Mouse (Mus musculus): ENCODE results near the gene Ptprb.
A peak's percentile ranks its signal among the peaks of the same experiment; 100 is the strongest.

Ptprb gene

GRCm38 (mm10) chr10:116296439-116296838 lies 21.1 kb downstream of the Ptprb start:
- no peak for DNase-seq (ENCODE audit: low spot score)

- no peak for DNase-seq (ENCODE audit: low spot score)
Observed at GRCm38 (mm10) chr10:116297854-116298253, 22.5 kb downstream of the Ptprb start.

- no peak for DNase-seq (ENCODE audit: low spot score)
Observed at GRCm38 (mm10) chr10:116300824-116301223, 25.5 kb downstream of the Ptprb start.

DNA sequence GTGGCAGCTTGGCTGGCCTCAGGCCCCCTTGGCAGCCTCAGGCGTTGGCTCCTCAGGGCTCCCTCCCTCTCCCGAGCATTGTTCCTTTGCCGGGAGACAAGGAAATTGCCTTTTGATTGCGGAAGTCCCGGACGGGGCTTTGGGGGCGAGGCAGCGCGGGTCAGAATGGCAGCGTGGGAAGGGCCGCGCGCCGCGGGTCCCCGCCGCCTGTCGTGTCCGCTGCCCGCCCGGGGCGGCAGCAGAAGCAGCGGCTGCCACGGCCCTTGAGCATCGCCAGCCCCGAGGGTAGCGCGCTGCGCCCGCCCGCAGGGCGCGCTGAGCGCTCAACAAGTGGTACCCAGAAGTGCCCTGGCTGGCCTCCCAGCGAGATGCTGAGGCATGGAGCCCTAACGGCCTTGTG lies 25.9 kb downstream of the Ptprb start:
- no peak for DNase-seq (ENCODE audit: low spot score)

- DNase-seq (ENCODE audit: low spot score), result no peak
Observed at GRCm38 (mm10) chr10:116304355-116304754, 29.0 kb downstream of the Ptprb start.

DNA sequence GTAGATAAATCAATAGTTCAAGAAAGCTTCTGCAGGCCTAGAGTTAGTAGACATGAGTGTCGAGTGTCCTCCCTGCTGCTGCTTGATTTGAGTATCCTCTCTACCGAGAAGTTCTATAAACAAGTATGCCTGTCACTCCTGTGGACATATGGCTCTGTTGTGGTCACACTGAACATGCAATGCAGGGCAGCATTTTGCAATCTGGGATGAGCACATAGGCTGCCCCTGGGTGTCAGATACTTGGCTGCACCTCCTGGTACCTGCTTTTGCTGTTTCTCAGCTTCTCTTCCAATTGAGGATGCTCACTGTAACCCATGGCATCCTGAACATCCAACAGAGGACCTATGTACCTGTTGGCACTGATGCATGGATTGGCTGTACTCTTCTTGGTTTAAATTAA lies 34.1 kb downstream of the Ptprb start:
- no peak for DNase-seq (ENCODE audit: low spot score)

GRCm38 (mm10) chr10:116310516-116311210 lies 35.3 kb downstream of the Ptprb start:
- no peak for DNase-seq (ENCODE audit: low spot score)

DNA sequence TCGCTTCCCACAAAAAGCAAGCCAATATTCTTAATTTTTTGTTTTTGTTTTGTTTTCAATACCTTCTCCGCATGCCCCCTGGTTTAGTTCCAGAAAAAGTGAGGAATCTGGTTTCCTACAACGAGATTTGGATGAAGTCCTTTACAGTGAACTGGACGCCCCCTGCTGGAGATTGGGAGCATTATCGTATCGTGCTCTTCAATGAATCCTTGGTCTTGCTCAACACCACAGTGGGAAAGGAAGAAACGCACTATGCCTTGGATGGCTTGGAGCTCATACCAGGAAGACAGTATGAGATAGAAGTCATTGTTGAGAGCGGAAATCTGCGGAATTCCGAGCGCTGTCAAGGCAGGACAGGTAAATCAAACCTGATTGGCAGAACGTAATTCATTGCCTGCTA lies 43.9 kb downstream of the Ptprb start:
- peak; percentile 78 for DNase-seq (ENCODE audit: low spot score)

DNA sequence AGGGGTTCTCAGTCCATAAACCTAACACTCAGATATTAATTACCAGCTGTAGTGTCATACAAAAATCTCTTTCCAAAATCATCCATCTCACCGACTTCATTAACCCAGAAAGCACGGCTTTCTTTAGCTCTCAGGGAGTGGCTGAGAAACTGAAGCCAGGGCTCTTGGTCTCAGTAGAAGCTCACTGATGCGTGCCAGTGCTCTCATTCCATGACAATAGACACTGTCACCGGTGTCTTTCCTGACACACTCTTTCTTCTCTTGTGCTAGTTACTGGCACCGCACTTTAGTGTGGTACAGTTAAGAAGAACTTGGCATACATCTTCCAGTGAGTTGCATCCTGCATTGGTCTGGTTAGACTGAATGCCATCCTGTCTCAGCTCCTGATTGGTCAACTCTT lies 53.8 kb downstream of the Ptprb start:
- DNase-seq (ENCODE audit: low spot score), result no peak

DNA sequence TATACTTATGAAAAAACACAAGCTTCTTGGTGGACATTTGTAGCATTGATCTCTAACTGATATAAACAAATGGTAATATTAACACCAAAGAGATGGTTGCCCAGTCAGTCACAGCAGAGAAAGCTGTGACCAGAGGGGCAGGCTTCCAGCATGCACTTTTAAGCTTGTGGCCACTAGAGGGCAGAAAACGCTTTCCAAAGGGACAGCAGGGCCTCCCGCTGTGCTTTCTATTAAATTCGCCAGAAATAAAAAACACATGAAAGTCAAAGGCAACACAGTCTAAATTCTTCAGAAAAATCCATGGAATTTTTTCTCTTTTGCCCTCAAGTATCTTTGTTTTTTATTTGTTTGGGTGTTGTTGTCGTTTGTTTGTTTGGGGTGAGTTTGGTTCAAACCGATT lies 55.1 kb downstream of the Ptprb start:
- DNase-seq (ENCODE audit: low spot score), result peak; percentile 69

GRCm38 (mm10) chr10:116330961-116331510 lies 55.7 kb downstream of the Ptprb start:
- no peak for DNase-seq (ENCODE audit: low spot score)

DNA sequence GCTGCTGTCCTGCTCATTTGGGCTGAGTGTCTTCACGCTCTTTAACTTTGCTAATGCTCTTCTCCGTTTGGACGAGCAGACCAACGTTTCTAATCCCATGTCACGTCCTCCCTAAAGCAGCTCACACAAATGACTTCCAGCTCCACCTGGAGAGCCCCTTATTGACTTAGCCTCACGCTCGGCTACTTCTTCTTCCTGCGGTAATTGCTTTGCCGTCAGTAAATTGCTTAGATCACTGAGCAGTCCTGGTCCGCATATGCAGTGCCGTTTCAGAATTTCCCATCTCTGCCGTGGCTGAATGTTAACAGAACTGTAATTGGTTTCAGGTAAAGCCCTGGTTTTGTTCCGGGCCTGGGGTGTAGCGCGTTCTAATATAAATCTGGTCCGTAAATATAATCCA lies 58.3 kb downstream of the Ptprb start:
- no peak for DNase-seq (ENCODE audit: low spot score)

GRCm38 (mm10) chr10:116334120-116334519 lies 58.8 kb downstream of the Ptprb start:
- DNase-seq (ENCODE audit: low spot score), result no peak

DNA sequence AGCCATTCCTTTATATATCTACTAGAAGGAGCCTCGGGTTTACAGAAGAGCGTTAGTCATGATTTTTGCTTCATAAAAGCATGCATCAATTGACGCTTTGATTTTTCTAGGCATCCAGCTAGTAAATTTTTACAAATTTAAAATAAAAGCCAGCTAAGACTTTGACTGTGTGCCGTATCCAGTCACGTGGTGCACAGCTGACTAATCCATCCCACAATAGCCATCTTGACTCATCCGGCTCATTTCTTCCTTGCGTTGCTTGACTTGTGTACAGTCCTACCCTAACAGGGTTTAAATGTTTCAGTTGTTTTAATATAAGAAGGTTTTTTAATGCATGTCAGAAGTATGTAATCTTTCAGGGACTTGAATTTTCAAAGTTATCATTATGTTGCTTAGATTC lies 60.0 kb downstream of the Ptprb start:
- no peak for DNase-seq (ENCODE audit: low spot score)

DNA sequence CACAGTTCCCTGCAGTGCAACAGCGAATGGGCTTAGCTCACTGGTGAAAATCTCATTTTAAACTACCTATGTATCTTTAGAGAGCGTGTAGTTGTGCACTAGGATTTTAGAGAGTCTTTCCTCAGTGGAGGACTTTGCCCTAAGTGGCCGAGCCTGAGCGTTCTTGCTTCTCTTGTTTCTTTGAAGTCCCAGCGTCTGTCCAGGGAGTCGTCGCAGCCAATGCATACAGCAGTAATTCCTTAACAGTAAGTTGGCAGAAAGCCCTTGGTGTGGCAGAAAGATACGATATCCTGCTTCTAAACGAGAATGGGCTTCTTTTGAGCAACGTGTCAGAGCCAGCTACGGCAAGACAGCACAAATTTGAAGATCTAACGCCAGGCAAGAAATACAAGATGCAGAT lies 65.9 kb downstream of the Ptprb start:
- no peak for DNase-seq (ENCODE audit: low spot score)

- DNase-seq (ENCODE audit: low spot score), result no peak
Observed at GRCm38 (mm10) chr10:116346618-116347184, 71.4 kb downstream of the Ptprb start.

DNA sequence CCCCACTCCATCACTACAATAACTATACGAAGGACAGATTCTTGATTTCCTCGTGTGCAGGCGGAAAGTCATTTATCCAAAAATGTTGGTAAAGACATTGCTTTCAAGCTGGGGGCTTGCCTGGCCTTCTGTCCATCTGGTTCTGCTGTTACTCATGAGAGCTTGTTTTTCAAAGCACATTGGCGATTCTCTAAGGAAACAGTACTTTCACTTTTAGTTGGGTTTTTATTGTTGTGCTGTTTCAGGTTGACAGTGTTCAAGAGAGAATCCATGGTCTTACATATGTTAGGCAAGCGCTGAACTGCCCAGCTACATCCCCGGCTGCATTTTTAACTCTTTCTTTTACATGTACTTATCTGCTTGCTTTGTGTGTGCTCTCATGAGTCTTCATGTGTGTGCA lies 73.7 kb downstream of the Ptprb start:
- no peak for DNase-seq (ENCODE audit: low spot score)

DNA sequence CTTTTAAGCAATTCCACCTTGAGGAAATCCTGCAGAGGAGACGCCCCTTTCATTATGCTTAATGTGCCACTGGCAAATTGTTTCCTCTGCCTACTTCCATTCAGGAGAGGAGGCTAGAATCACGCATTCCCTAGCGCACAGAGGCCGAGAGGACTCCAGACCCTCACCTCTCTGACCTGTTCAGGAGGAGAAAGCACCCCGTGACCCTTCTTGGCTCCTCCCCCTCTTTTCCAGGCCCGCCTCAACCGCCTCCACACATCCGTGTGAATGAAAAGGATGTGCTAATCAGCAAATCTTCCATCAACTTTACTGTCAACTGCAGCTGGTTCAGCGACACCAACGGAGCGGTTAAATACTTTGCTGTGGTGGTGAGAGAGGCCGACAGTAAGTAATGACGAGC lies 75.2 kb downstream of the Ptprb start:
- no peak for DNase-seq (ENCODE audit: low spot score)

GRCm38 (mm10) chr10:116354372-116354771 lies 79.0 kb downstream of the Ptprb start:
- no peak for DNase-seq (ENCODE audit: low spot score)

GRCm38 (mm10) chr10:116362181-116362580 lies 86.9 kb downstream of the Ptprb start:
- DNase-seq (ENCODE audit: low spot score), result no peak

- DNase-seq (ENCODE audit: low spot score), result no peak
Observed at GRCm38 (mm10) chr10:116362645-116363044, 87.3 kb downstream of the Ptprb start.

DNA sequence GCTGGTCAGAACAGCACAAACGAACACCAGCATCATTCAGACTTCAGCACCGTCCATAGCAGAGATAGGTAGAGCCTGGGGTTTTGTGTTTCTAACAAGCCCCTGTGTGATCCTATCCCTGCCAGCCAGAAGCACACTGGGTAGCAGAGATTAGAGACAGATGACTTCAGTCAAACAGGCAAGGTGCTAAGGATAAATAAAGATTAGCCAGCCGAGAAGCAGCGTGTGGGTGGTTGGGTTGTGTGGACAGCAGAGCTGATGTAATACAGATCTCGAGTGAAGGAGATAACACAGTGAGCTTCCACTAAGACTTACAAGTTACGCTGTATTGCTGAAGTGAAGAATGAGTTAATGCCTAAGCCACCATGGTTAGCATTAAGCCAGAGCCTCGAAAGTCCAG lies 89.4 kb downstream of the Ptprb start:
- no peak for DNase-seq (ENCODE audit: low spot score)

DNA sequence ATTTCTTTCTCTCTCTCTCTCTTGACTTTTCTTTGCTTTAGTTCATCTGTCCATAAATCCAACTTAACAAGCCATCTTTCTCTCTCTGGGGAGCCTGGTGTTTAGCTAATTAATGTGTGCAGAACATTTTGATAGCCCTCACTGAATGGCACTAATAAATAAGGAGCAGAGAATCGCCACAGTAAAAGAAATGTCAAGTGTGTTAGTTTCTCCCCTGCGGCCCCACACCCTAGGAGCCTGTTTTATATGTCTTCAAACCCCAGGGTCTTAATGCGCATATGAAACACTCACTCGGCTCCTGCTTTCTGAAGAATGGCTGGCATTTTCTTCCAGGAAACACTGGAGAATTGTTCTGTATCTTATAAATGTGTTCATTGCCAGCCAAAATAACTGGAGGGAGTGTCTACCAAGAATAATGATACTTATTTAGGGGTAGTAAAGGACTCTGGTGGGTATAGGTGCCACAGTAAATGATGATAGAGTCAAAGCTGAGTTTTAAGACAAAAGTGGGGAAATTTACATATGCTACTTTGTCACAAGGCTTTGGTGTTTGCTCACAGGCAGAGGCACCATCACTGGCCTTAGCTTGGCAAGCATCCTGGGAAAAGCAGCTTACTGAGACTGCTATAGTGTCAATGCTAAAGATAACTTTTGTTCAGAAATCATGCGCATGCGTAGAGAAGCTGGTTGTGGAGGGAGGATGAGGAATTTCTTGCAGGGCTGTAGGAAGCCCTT lies 95.8 kb downstream of the Ptprb start:
- no peak for DNase-seq (ENCODE audit: low spot score)
